Mouse (Mus musculus) liver, postnatal 0 days (tissue): ENCODE measurements at regions not wholly inside any gene's neighbourhood (a gene's known extent, or its start where the extent isn't known, plus 50 kb on each side); places are given as distances from the start of the nearest gene placed in this dataset.

Source experiments
- CTCF ChIP-seq: sonication (generic); IDR thresholded peaks from 2 replicates; pipeline ENCODE4 v1.5.1; 2016; ENCODE audit warnings: antibody characterized with exemption, low read depth
- EP300 ChIP-seq: IDR thresholded peaks from 2 replicates; pipeline ENCODE4 v1.6.1; 2016; ENCODE audit warnings: antibody characterized with exemption, low read depth, mild to moderate bottlenecking

DNA sequence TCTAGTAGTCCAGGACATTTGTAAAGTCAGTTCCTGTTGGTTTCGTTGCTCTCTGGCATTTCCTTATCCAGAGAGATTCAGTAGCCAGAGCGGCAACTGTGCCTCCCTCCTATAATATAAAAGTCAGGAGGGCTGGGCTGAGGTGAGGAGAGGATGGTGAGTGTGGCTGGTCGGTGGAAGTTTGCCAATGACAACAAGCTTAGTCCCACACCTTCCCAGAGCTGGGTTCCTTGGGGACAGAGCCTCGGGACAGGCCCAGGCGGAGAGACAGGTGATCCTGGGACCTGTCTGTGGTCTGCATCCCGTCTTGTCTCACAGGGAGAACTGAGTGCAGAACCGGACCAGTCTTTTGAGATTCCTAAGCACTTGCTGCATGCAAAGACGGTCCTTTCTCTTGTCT, 136.5 kb downstream of the Gadd45g start:
- TF ChIP-seq CTCF (no peak), EP300 (no peak)
